Mouse (Mus musculus) bone marrow macrophage, adult 2 months (primary cell): ENCODE results near the gene Nsrp1. TPM values are rescaled to one million over a fixed set of nuclear protein-coding genes. Genes with fewer than 3 reads are reported as not detected.

Experiments used
- H3K27ac ChIP-seq: 2 replicates; pipeline ENCODE4 v1.5.1; 2012; ENCODE audit warnings: low read depth, low read length; ENCODE audit not compliant: insufficient read depth
- H3K4me1 ChIP-seq: 2 replicates; pipeline ENCODE4 v1.6.1; 2012; ENCODE audit warnings: low read length; ENCODE audit not compliant: control insufficient read depth, insufficient read depth
- H3K4me3 ChIP-seq: 2 replicates; pipeline ENCODE4 v1.5.1; 2012; ENCODE audit warnings: mild to moderate bottlenecking, low read length, moderate library complexity; ENCODE audit not compliant: insufficient read depth
- CTCF ChIP-seq: IDR thresholded peaks from 2 replicates; pipeline ENCODE4 v1.5.1; 2012; ENCODE audit warnings: low read depth, mild to moderate bottlenecking, low read length, moderate library complexity
- POLR2A ChIP-seq: IDR thresholded peaks from 2 replicates; pipeline ENCODE4 v1.6.1; 2012; ENCODE audit warnings: mild to moderate bottlenecking, low read depth, low read length, borderline replicate concordance
- polyA plus RNA-seq: library from polyadenylated mRNA; stranded (reverse); fragments of >200 nt; gene quantifications from 2 replicates; pipeline ENCODE4 v1.2.4, GENCODE M21; 2012; ENCODE audit not compliant: missing spikeins, insufficient read depth, insufficient read length

Gene Nsrp1
- polyA plus RNA-seq, 1 experiment, result 40.5 TPM

DNA sequence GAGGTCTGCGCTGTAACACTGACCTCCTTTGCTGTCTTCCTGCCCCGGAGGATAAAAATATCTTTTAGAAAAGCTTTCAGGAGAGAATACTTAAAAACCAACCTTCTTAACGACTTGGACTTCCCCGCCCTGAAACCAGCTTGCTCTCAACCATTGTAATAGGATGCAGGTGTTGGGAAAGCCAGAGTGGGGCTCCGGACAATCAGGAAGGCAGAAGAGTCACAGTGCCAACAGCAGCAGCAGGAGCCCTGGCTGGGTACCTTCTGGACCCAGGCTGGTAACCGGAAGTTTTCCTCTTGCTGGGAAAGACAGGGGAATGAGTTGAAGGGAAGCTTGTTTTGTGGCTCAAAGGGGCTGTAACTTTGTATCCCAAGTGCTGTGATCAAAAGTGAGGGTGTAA is 71.6 kb downstream of the Nsrp1 start:
- Histone ChIP-seq H3K4me1 (no peaks in the 10 kb centered on the region), H3K27ac (no peak overlapping the region), H3K4me3 (no peak overlapping the region)
- TF ChIP-seq CTCF (no peak), POLR2A (no peak)

- Histone ChIP-seq H3K4me1 (peaks cover 2% of the 10 kb centered on the region; the same call in 1 of the 2 replicates), H3K4me3 (no peak overlapping the region), H3K27ac (no peak overlapping the region)
- TF ChIP-seq CTCF (no peak), POLR2A (no peak)
These were observed 72.4 kb downstream of the Nsrp1 start for GRCm38 (mm10) chr11:77005881-77006280.

- Histone ChIP-seq H3K4me3 (no peak overlapping the region), H3K4me1 (peaks cover 5% of the 10 kb centered on the region; the same call in 1 of the 2 replicates), H3K27ac (no peak overlapping the region)
- TF ChIP-seq CTCF (no peak), POLR2A (no peak)
These were observed 75.9 kb downstream of the Nsrp1 start for GRCm38 (mm10) chr11:77002361-77002760.

GRCm38 (mm10) chr11:77000741-77001140 is 77.5 kb downstream of the Nsrp1 start:
- Histone ChIP-seq H3K4me1 (peaks cover 19% of the 10 kb centered on the region), H3K4me3 (no peak overlapping the region)

DNA sequence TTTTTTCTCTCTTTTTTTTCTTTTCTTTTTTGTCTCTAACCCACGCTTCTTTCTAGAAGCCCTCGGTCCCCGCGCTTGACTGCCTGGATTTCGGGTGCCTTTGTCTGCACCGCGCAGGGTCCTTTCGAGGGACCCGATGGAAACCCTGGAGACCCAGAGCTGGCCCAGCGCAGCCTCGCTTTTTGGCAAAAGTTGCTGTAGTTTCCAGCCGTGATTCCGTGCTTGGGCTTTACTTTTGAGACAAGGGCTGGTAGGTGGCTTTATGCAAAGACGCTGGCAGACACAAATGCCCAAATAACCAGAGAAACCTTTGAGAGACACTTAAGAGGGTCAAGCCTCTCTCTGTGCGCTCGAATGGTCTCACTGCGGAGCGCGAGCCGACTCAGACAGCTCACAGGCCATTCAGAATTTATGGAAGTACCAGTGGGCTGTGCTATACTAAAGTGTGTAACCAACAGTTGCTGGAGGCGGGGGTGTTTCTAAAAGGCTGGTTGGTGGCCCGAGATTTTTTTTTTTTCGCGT is 79.5 kb downstream of the Nsrp1 start:
- Histone ChIP-seq H3K4me3 (peak overlapping the region; percentile 35), H3K4me1 (peaks cover 27% of the 10 kb centered on the region), H3K27ac (no peak overlapping the region)
- no peak for TF ChIP-seq CTCF
- TF ChIP-seq POLR2A, result no peak

More at GRCm38 (mm10) chr11:77000741-77001140, 77.5 kb downstream of the Nsrp1 start:
- no peak for TF ChIP-seq CTCF
- no peak for TF ChIP-seq POLR2A
- no peak overlapping the region for H3K27ac ChIP-seq

GRCm38 (mm10) chr11:76997916-76998704 is 80.1 kb downstream of the Nsrp1 start, which contains the start of gene Slc6a4:
Gene Slc6a4 (plus strand): TSS chr11:76998603.
- Histone ChIP-seq H3K27ac (no peak within 1 kb of the TSS), H3K4me3 (peak within 1 kb of the TSS; percentile 57), H3K4me1 (peaks cover 33% of the 10 kb centered on the region)
- TF ChIP-seq POLR2A, result no peak
- no peak for TF ChIP-seq CTCF

DNA sequence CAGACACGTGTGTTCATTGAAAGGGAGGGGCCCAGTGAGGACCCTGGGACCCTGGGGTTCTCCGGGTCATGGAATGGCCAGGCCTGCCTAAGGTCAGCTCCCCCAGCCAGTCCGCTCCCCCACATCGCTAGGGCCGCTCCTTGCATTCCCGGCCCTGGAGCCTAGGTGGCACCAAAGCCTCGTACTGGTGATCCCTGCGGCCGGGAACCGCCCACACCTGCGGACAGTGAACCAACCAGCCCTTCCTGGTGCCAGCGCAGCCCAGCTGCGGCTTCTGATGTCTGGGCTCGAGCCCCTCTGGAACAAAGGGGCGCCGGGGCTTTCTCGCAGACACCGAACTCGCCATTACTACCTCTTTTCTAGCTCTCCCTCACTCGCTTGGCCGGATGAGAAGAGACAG is 80.9 kb downstream of the Nsrp1 start:
- TF ChIP-seq POLR2A (no peak), CTCF (peak; percentile 44; the same call in 1 of the 2 replicates)
- H3K4me3 ChIP-seq, result peak overlapping the region; percentile 57
- H3K27ac ChIP-seq, result no peak overlapping the region
- H3K4me1 ChIP-seq, result peaks cover 38% of the 10 kb centered on the region

DNA sequence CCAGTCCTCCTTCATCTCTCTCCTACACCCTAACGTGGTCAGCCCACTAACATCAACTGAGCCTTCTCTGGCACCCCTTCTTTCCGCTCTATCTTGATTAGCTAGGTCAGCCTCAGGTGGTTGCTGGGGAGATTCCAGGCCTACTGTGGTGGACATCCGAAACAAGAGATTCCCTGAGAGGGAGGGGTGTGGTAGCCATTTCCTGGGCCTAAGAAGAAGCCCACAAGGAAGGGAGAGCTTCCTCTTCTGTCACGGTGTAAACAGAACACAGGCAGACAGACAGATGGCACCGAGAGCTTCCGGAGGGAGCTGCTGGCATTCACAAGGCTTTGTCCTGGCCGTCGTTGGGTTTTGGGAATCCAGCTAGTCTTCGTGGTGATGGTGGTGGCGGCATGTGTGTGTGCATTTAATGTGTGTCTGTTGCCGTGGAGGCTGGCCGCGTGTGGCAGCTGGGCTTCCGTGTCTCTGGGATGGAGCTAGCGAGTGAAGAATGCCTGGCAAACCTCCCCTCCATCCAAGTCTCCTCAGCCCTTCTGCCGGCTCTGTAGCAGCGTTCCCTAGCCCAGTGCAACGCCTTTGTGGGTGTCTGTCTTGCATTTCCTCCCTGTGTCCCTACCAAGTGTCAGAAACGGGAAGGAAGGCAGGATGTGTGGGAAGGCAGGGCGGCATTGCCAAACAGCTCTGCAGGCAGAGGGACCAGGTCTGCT is 82.1 kb downstream of the Nsrp1 start:
- peak overlapping the region; percentile 5; the same call in 1 of the 2 replicates for H3K27ac ChIP-seq
- peak overlapping the region; percentile 44 for H3K4me3 ChIP-seq
- 0 out of 2 replicates have a peak, but pooled peaks have one; percentile 7 for TF ChIP-seq CTCF
- no peak for TF ChIP-seq POLR2A
- peaks cover 45% of the 10 kb centered on the region for H3K4me1 ChIP-seq

Other genes starting within 250 kb of the Nsrp1 start
- 48.0 and 51.9 TPM in 2 replicates for gene Cpd, start 231.4 kb downstream of the Nsrp1 start, polyA plus RNA-seq
- not detected in 2 replicates for gene Tmigd1, start 176.3 kb downstream of the Nsrp1 start, polyA plus RNA-seq
- gene Blmh, start 153.6 kb downstream of the Nsrp1 start, polyA plus RNA-seq, result 44.1 and 52.0 TPM in 2 replicates
- not detected in 2 replicates for gene Slc6a4, start 79.8 kb downstream of the Nsrp1 start, polyA plus RNA-seq
- 0.23 TPM in 1 of 2 replicates, not detected in the other for gene Efcab5, start 110.5 kb upstream of the Nsrp1 start, polyA plus RNA-seq
- gene Ssh2, start 137.9 kb upstream of the Nsrp1 start, polyA plus RNA-seq, result 24.6 and 26.8 TPM in 2 replicates